Mouse (Mus musculus) right cerebral cortex, postnatal 25 days (tissue): Measurements from ENCODE around the gene Bcr.

Experiments used
- DNase-seq: peaks from one replicate; pipeline ENCODE4 v3.0.0; 2022

The Bcr gene

GRCm38 (mm10) chr10:75098446-75099183, 38.2 kb downstream of the Bcr start:
- DNase-seq: no peak

- no peak for DNase-seq
Observed at GRCm38 (mm10) chr10:75100298-75100697, 39.9 kb downstream of the Bcr start.

GRCm38 (mm10) chr10:75103502-75103901, 43.1 kb downstream of the Bcr start:
- no peak for DNase-seq

- no peak for DNase-seq
Observed at GRCm38 (mm10) chr10:75104191-75105098, 44.1 kb downstream of the Bcr start.

- no peak for DNase-seq
Observed at GRCm38 (mm10) chr10:75105099-75105461, 44.7 kb downstream of the Bcr start.

- no peak for DNase-seq
Observed at GRCm38 (mm10) chr10:75105687-75106086, 45.3 kb downstream of the Bcr start.

GRCm38 (mm10) chr10:75106940-75107381, 46.6 kb downstream of the Bcr start:
- DNase-seq: no peak

- DNase-seq: no peak
Observed at GRCm38 (mm10) chr10:75108092-75108491, 47.7 kb downstream of the Bcr start.

GRCm38 (mm10) chr10:75111446-75112201, 51.2 kb downstream of the Bcr start:
- DNase-seq: no peak

GRCm38 (mm10) chr10:75112405-75112804, 52.0 kb downstream of the Bcr start:
- no peak for DNase-seq

- DNase-seq: no peak
Observed at GRCm38 (mm10) chr10:75113620-75114019, 53.2 kb downstream of the Bcr start.

- DNase-seq: no peak
Observed at GRCm38 (mm10) chr10:75115240-75115639, 54.8 kb downstream of the Bcr start.

- peak; percentile 49 for DNase-seq
Observed at GRCm38 (mm10) chr10:75116842-75117457, 56.6 kb downstream of the Bcr start.

- no peak for DNase-seq
Observed at GRCm38 (mm10) chr10:75118444-75118843, 58.1 kb downstream of the Bcr start.

GRCm38 (mm10) chr10:75119396-75119795, 59.0 kb downstream of the Bcr start:
- no peak for DNase-seq

- DNase-seq: no peak
Observed at GRCm38 (mm10) chr10:75120176-75120575, 59.8 kb downstream of the Bcr start.

GRCm38 (mm10) chr10:75121028-75121427, 60.6 kb downstream of the Bcr start:
- no peak for DNase-seq

- no peak for DNase-seq
Observed at GRCm38 (mm10) chr10:75125577-75125976, 65.2 kb downstream of the Bcr start.

- no peak for DNase-seq
Observed at GRCm38 (mm10) chr10:75129283-75129710, 68.9 kb downstream of the Bcr start.

GRCm38 (mm10) chr10:75130372-75131046, 70.1 kb downstream of the Bcr start:
- DNase-seq: no peak

- no peak for DNase-seq
Observed at GRCm38 (mm10) chr10:75131625-75132024, 71.2 kb downstream of the Bcr start.

GRCm38 (mm10) chr10:75134861-75135517, 74.6 kb downstream of the Bcr start:
- DNase-seq: no peak
